Mouse (Mus musculus): ENCODE measurements around the gene Prr19.

Gene Prr19

GRCm38 (mm10) chr7:25293191-25293739, 7.9 kb upstream of the Prr19 start:
- no peak for DNase-seq (ENCODE audit: low read depth)

GRCm38 (mm10) chr7:25294495-25294894, 6.7 kb upstream of the Prr19 start:
- no peak for DNase-seq (ENCODE audit: low read depth)

- no peak for DNase-seq (ENCODE audit: low read depth)
Measured at GRCm38 (mm10) chr7:25294960-25295722, 6.1 kb upstream of the Prr19 start.

GRCm38 (mm10) chr7:25296945-25297453, 4.2 kb upstream of the Prr19 start:
- DNase-seq (ENCODE audit: low read depth): no peak

GRCm38 (mm10) chr7:25297454-25298325, 3.5 kb upstream of the Prr19 start, which contains the start of gene Pafah1b3:
Gene Pafah1b3, minus strand, starts transcription at chr7:25297986.
- no peak for DNase-seq (ENCODE audit: low read depth)

GRCm38 (mm10) chr7:25303003-25303684, 1.9 kb downstream of the Prr19 start:
- no peak for DNase-seq (ENCODE audit: low read depth)

GRCm38 (mm10) chr7:25303685-25304006, 2.4 kb downstream of the Prr19 start:
- DNase-seq (ENCODE audit: low read depth): no peak

GRCm38 (mm10) chr7:25305481-25305880, 4.3 kb downstream of the Prr19 start:
- no peak for DNase-seq (ENCODE audit: low read depth)

GRCm38 (mm10) chr7:25305956-25306613, 4.9 kb downstream of the Prr19 start, which contains the start of gene Tmem145:
Gene Tmem145, plus strand, starts transcription at chr7:25306106.
- peak; percentile 59 for DNase-seq (ENCODE audit: low read depth)

- no peak for DNase-seq (ENCODE audit: low read depth)
Measured at GRCm38 (mm10) chr7:25306614-25306996, 5.4 kb downstream of the Prr19 start.

GRCm38 (mm10) chr7:25308702-25309318, 7.6 kb downstream of the Prr19 start:
- no peak for DNase-seq (ENCODE audit: low read depth)

- no peak for DNase-seq (ENCODE audit: low read depth)
Measured at GRCm38 (mm10) chr7:25309425-25309824, 8.2 kb downstream of the Prr19 start.

GRCm38 (mm10) chr7:25311193-25311592, 10.0 kb downstream of the Prr19 start:
- no peak for DNase-seq (ENCODE audit: low read depth)

GRCm38 (mm10) chr7:25313325-25313724, 12.1 kb downstream of the Prr19 start:
- no peak for DNase-seq (ENCODE audit: low read depth)

GRCm38 (mm10) chr7:25314606-25315305, 13.5 kb downstream of the Prr19 start:
- no peak for DNase-seq (ENCODE audit: low read depth)

- DNase-seq (ENCODE audit: low read depth): no peak
Measured at GRCm38 (mm10) chr7:25315306-25316041, 14.3 kb downstream of the Prr19 start.

- peak; percentile 98 for DNase-seq (ENCODE audit: low read depth)
Measured at GRCm38 (mm10) chr7:25316532-25317445, 15.6 kb downstream of the Prr19 start, which contains the start of gene Megf8. Gene Megf8, plus strand, starts transcription at chr7:25317164.

GRCm38 (mm10) chr7:25317446-25317999, 16.3 kb downstream of the Prr19 start:
- DNase-seq (ENCODE audit: low read depth): no peak
